Comparison of ENCODE assay signal across 17 mouse cellular contexts in genomic region chr13:107904051-107904740, GRCm38 (mm10).
DNase-seq lines count a peak whose midpoint lies in the region; ATAC-seq and TF ChIP-seq lines count a peak whose summit lies in the region.
"Had no signal": no experiment of that assay in that cellular context is flagged by ENCODE, and none has a peak within 500 bp of the region (broad histone marks: within the 10 kb centered on the region; RNA-seq: fewer than 3 reads in every experiment).

No protein-coding gene starts in this region.

- no peak for TF ChIP-seq CTCF in kidney, adult 2 months (conservative IDR thresholded peaks at IDR 0.05; ENCODE audit: insufficient read depth, insufficient read length, low read depth, low read length)
- TF ChIP-seq CTCF in lung, postnatal 0 days (IDR thresholded peaks at IDR 0.05) = no peak

- peak; percentile 58 for DNase-seq in kidney, adult 2 months
- no peak for DNase-seq in kidney, adult 18-20 months
- peak; percentile 4 for DNase-seq in lung, postnatal 0 days (ENCODE audit: low spot score)
- DNase-seq in lung, adult 18-20 months = no peak
- DNase-seq in urinary bladder, postnatal 10 days (ENCODE audit: low spot score) = no peak
- DNase-seq: cerebellum, adult 9-10 months; gastrocnemius, postnatal 36 days had no signal

- no peak overlapping the region for H3K27ac ChIP-seq in kidney, adult 2 months (ENCODE audit: insufficient read depth, low read depth, low read length)
- H3K27ac ChIP-seq in lung, postnatal 0 days (ENCODE audit: low read length) = no peak overlapping the region
- peak overlapping the region; percentile 35 for H3K27ac ChIP-seq in intestine, embryonic 16.5 days (ENCODE audit: low read length)
- H3K27ac ChIP-seq: heart, embryonic 15.5 days; kidney, postnatal 0 days; midbrain, embryonic 12.5 days had no signal

- no peak for ATAC-seq in lung, postnatal 0 days
- no peak for ATAC-seq in intestine, embryonic 16.5 days
- peak; percentile 10; the same call in 1 of the 2 replicates for ATAC-seq in megakaryocyte, adult 5-6 weeks (ENCODE audit: poor library complexity, severe bottlenecking)
- no peak for ATAC-seq in activated CD4-positive, CD25-positive, alpha-beta regulatory T cell, adult 4 months

- H3K4me1 ChIP-seq in kidney, adult 2 months (ENCODE audit: control insufficient read depth, insufficient read depth, low read length) = peaks cover 14% of the 10 kb centered on the region
- H3K4me1 ChIP-seq in lung, postnatal 0 days (ENCODE audit: insufficient read depth, low read depth, low read length) = no peaks in the 10 kb centered on the region
- H3K4me1 ChIP-seq in intestine, embryonic 16.5 days (ENCODE audit: control insufficient read depth, insufficient read depth, low read length) = peaks cover 5% of the 10 kb centered on the region

- no peak for TF ChIP-seq EP300 in lung, postnatal 0 days (IDR thresholded peaks at IDR 0.05)

- no peak overlapping the region for H3K4me2 ChIP-seq in lung, postnatal 0 days (replicated peaks; ENCODE audit: low read depth, low read length)
- H3K4me2 ChIP-seq in intestine, embryonic 16.5 days (ENCODE audit: low read depth, low read length) = no peak overlapping the region
- H3K4me2 ChIP-seq: forebrain, embryonic 12.5 days; heart, embryonic 15.5 days; hindbrain, embryonic 12.5 days; lung, embryonic 14.5 days; midbrain, embryonic 12.5 days had no signal

- 37% methylated on average over 14 of the region's 14 CpGs for WGBS in kidney, adult 2 months
- 56% methylated on average over 14 of the region's 14 CpGs for WGBS in lung, postnatal 0 days
- WGBS in intestine, embryonic 16.5 days = 82% methylated on average over 14 of the region's 14 CpGs

- H3K9me3 ChIP-seq in lung, postnatal 0 days (ENCODE audit: low read length) = no peaks in the 10 kb centered on the region
- no peaks in the 10 kb centered on the region for H3K9me3 ChIP-seq in intestine, embryonic 16.5 days (ENCODE audit: control insufficient read depth, low read length)
- H3K9me3 ChIP-seq: forebrain, embryonic 12.5 days; heart, embryonic 15.5 days; hindbrain, embryonic 12.5 days; midbrain, embryonic 12.5 days had no signal

- H3K36me3 ChIP-seq in kidney, adult 2 months (ENCODE audit: control insufficient read depth, insufficient read depth, low read length) = no peaks in the 10 kb centered on the region
- no peaks in the 10 kb centered on the region for H3K36me3 ChIP-seq in lung, postnatal 0 days (ENCODE audit: insufficient read depth, low read length)
- H3K36me3 ChIP-seq in intestine, embryonic 16.5 days (ENCODE audit: control insufficient read depth, insufficient read depth, low read length) = no peaks in the 10 kb centered on the region
- H3K36me3 ChIP-seq: forebrain, embryonic 12.5 days; heart, embryonic 15.5 days; hindbrain, embryonic 12.5 days; midbrain, embryonic 12.5 days had no signal

- H3K27me3 ChIP-seq in kidney, adult 2 months (replicated peaks; ENCODE audit: control insufficient read depth, insufficient read depth, low read length) = no peaks in the 10 kb centered on the region
- H3K27me3 ChIP-seq in lung, postnatal 0 days (replicated peaks; ENCODE audit: insufficient read depth, low read length) = no peaks in the 10 kb centered on the region
- H3K27me3 ChIP-seq in intestine, embryonic 16.5 days (replicated peaks; ENCODE audit: control insufficient read depth, insufficient read depth, low read length) = no peaks in the 10 kb centered on the region
- H3K27me3 ChIP-seq: forebrain, embryonic 12.5 days; hindbrain, embryonic 12.5 days had no signal

- TF ChIP-seq POLR2A in kidney, adult 2 months (IDR thresholded peaks at IDR 0.05; ENCODE audit: low read depth, low read length) = no peak

- H3K9ac ChIP-seq in lung, postnatal 0 days (replicated peaks; ENCODE audit: low read depth) = no peak overlapping the region
- no peak overlapping the region for H3K9ac ChIP-seq in intestine, embryonic 16.5 days (ENCODE audit: low read depth, low read length)
- H3K9ac ChIP-seq: forebrain, embryonic 12.5 days; heart, embryonic 15.5 days; hindbrain, embryonic 12.5 days; lung, embryonic 14.5 days; midbrain, embryonic 12.5 days had no signal

- no peak overlapping the region for H3K4me3 ChIP-seq in kidney, adult 2 months (ENCODE audit: insufficient read depth, low read depth, low read length)
- H3K4me3 ChIP-seq in lung, postnatal 0 days (ENCODE audit: low read depth, low read length) = no peak overlapping the region
- H3K4me3 ChIP-seq in intestine, embryonic 16.5 days (ENCODE audit: low read length) = no peak overlapping the region
- H3K4me3 ChIP-seq: forebrain, embryonic 12.5 days; heart, embryonic 15.5 days; hindbrain, embryonic 12.5 days; midbrain, embryonic 12.5 days; myocyte had no signal

Comparison
In these comparisons a context has a peak if more than half of its experiments do, and no peak if none do; other contexts are left out.
1. DNase-seq: peak in kidney, adult 2 months (single experiment) and lung, postnatal 0 days (single experiment); none in kidney, adult 18-20 months (single experiment), lung, adult 18-20 months (0 of 2) and urinary bladder, postnatal 10 days (single experiment).